Mouse (Mus musculus) urinary bladder, adult 2 months (tissue): ENCODE measurements around the gene Pex16. TPM values are rescaled to one million over a fixed set of nuclear protein-coding genes. Genes with fewer than 3 reads are reported as not detected.

Source experiments
- DNase-seq: peaks from one replicate; pipeline ENCODE4 v3.0.0; 2022; ENCODE audit warnings: low spot score
- polyA plus RNA-seq: library from polyadenylated mRNA; depleted of rRNA; stranded (reverse); fragments of >200 nt; gene quantifications from 2 replicates; pipeline ENCODE4 v1.2.3, GENCODE M21; 2012; rRNA removed

Gene Pex16
- polyA plus RNA-seq: 36.3 and 41.1 TPM in 2 replicates

GRCm38 (mm10) chr2:92374514-92374913 is at the start of gene Pex16, which contains the start of gene Large2:
Gene Pex16 (plus strand): TSS chr2:92374676.
Gene Large2 (minus strand): TSS chr2:92374869.
- no peak for DNase-seq

GRCm38 (mm10) chr2:92325676-92326075 is 48.8 kb upstream of the Pex16 start:
- no peak for DNase-seq

GRCm38 (mm10) chr2:92326221-92326620 is 48.3 kb upstream of the Pex16 start:
- DNase-seq: no peak

GRCm38 (mm10) chr2:92327601-92328000 is 46.9 kb upstream of the Pex16 start:
- DNase-seq: no peak

- no peak for DNase-seq
Observed at GRCm38 (mm10) chr2:92328206-92328605, 46.3 kb upstream of the Pex16 start.

GRCm38 (mm10) chr2:92330840-92331239 is 43.6 kb upstream of the Pex16 start:
- no peak for DNase-seq

- no peak for DNase-seq
Observed at GRCm38 (mm10) chr2:92331410-92331809, 43.1 kb upstream of the Pex16 start.

GRCm38 (mm10) chr2:92331871-92332270 is 42.6 kb upstream of the Pex16 start:
- no peak for DNase-seq

- DNase-seq: no peak
Observed at GRCm38 (mm10) chr2:92342418-92342817, 32.1 kb upstream of the Pex16 start.

- no peak for DNase-seq
Observed at GRCm38 (mm10) chr2:92347191-92347590, 27.3 kb upstream of the Pex16 start.

GRCm38 (mm10) chr2:92349589-92350425 is 24.7 kb upstream of the Pex16 start:
- no peak for DNase-seq

GRCm38 (mm10) chr2:92350686-92351085 is 23.8 kb upstream of the Pex16 start:
- DNase-seq: no peak

- DNase-seq: no peak
Observed at GRCm38 (mm10) chr2:92353402-92353801, 21.1 kb upstream of the Pex16 start.

- DNase-seq: no peak
Observed at GRCm38 (mm10) chr2:92354224-92354623, 20.3 kb upstream of the Pex16 start.

- DNase-seq: no peak
Observed at GRCm38 (mm10) chr2:92359301-92359700, 15.2 kb upstream of the Pex16 start.

- no peak for DNase-seq
Observed at GRCm38 (mm10) chr2:92360186-92360823, 14.2 kb upstream of the Pex16 start.

- DNase-seq: no peak
Observed at GRCm38 (mm10) chr2:92360893-92361292, 13.6 kb upstream of the Pex16 start.

GRCm38 (mm10) chr2:92361795-92362194 is 12.7 kb upstream of the Pex16 start:
- DNase-seq: peak; percentile 13

GRCm38 (mm10) chr2:92362571-92363228 is 11.8 kb upstream of the Pex16 start:
- no peak for DNase-seq

GRCm38 (mm10) chr2:92364086-92364485 is 10.4 kb upstream of the Pex16 start:
- DNase-seq: no peak

GRCm38 (mm10) chr2:92365568-92365967 is 8.9 kb upstream of the Pex16 start:
- no peak for DNase-seq

GRCm38 (mm10) chr2:92367383-92368029 is 7.0 kb upstream of the Pex16 start:
- no peak for DNase-seq
